Mouse (Mus musculus) ES-Bruce4 (cell line): ENCODE measurements around the gene Htr5b. TPM values are rescaled to one million over a fixed set of nuclear protein-coding genes. Genes with fewer than 3 reads are reported as not detected.

Experiments
- H3K27ac ChIP-seq: 2 replicates; pipeline ENCODE4 v1.5.1; 2012; ENCODE audit warnings: low read length, inconsistent platforms; ENCODE audit not compliant: insufficient read depth
- H3K27me3 ChIP-seq: 2 replicates; pipeline ENCODE4 v1.6.1; 2012; ENCODE audit warnings: mild to moderate bottlenecking, low read length, inconsistent platforms; ENCODE audit not compliant: control insufficient read depth, poor library complexity, insufficient read depth, severe bottlenecking
- H3K36me3 ChIP-seq: 2 replicates; pipeline ENCODE4 v1.6.1; 2012; ENCODE audit warnings: inconsistent platforms, mild to moderate bottlenecking, low read length, moderate library complexity; ENCODE audit not compliant: control insufficient read depth, poor library complexity, insufficient read depth, severe bottlenecking
- H3K4me1 ChIP-seq: one replicate; pipeline ENCODE4 v1.8.1; 2011; ENCODE audit warnings: low read length; ENCODE audit not compliant: control insufficient read depth, insufficient read depth
- H3K4me3 ChIP-seq: 2 replicates; pipeline ENCODE4 v1.5.1; 2011; ENCODE audit warnings: low read depth, mild to moderate bottlenecking, low read length
- H3K9ac ChIP-seq: 2 replicates; pipeline ENCODE4 v1.6.1; 2012; ENCODE audit warnings: low read depth, mild to moderate bottlenecking, inconsistent platforms; ENCODE audit not compliant: poor library complexity, severe bottlenecking
- H3K9me3 ChIP-seq: replicated peaks from 2 replicates; pipeline ENCODE4 v1.6.1; 2012; ENCODE audit warnings: mild to moderate bottlenecking, low read length, inconsistent platforms; ENCODE audit not compliant: control insufficient read depth, poor library complexity, insufficient read depth, severe bottlenecking
- CTCF ChIP-seq: IDR thresholded peaks from one replicate; pipeline ENCODE4 v1.8.1; 2011; ENCODE audit warnings: low read depth, low read length
- EP300 ChIP-seq: IDR thresholded peaks from 2 replicates; pipeline ENCODE4 v1.6.1; 2011; ENCODE audit warnings: low read depth, low read length; ENCODE audit not compliant: insufficient read depth
- POLR2A ChIP-seq: IDR thresholded peaks from one replicate; pipeline ENCODE4 v1.8.1; 2011; ENCODE audit warnings: low read length; ENCODE audit not compliant: insufficient read depth
- polyA plus RNA-seq: library from polyadenylated mRNA; stranded (reverse); fragments of >200 nt; gene quantifications from 2 replicates; pipeline ENCODE4 v1.2.4, GENCODE M21; 2011; ENCODE audit warnings: low read depth; ENCODE audit not compliant: missing spikeins, insufficient read depth, insufficient read length

Htr5b gene
- polyA plus RNA-seq, 1 experiment: not detected

GRCm38 (mm10) chr1:121479403-121479802 lies 48.9 kb downstream of the Htr5b start:
- TF ChIP-seq EP300 (no peak), CTCF (no peak), POLR2A (no peak)
- H3K9ac ChIP-seq: no peak overlapping the region
- no peak overlapping the region for H3K27ac ChIP-seq
- H3K4me3 ChIP-seq: no peak overlapping the region
- H3K4me1 ChIP-seq: no peaks in the 10 kb centered on the region
- H3K27me3 ChIP-seq: no peaks in the 10 kb centered on the region
- peaks cover 14% of the 10 kb centered on the region; the same call in 1 of the 2 replicates for H3K9me3 ChIP-seq
- H3K36me3 ChIP-seq: peaks cover 13% of the 10 kb centered on the region

- H3K4me3 ChIP-seq: no peak overlapping the region
- peaks cover 13% of the 10 kb centered on the region for H3K36me3 ChIP-seq
- no peak overlapping the region for H3K9ac ChIP-seq
- H3K4me1 ChIP-seq: no peaks in the 10 kb centered on the region
- no peak for TF ChIP-seq EP300
- no peak for TF ChIP-seq POLR2A
- TF ChIP-seq CTCF: no peak
- H3K9me3 ChIP-seq: peaks cover 14% of the 10 kb centered on the region; the same call in 1 of the 2 replicates
- no peak overlapping the region for H3K27ac ChIP-seq
- H3K27me3 ChIP-seq: no peaks in the 10 kb centered on the region
Observed at GRCm38 (mm10) chr1:121478284-121478980, 49.8 kb downstream of the Htr5b start.

GRCm38 (mm10) chr1:121477716-121478115 lies 50.5 kb downstream of the Htr5b start:
- Histone ChIP-seq H3K9me3 (peaks cover 9% of the 10 kb centered on the region; the same call in 1 of the 2 replicates), H3K27ac (no peak overlapping the region), H3K9ac (no peak overlapping the region), H3K36me3 (peaks cover 13% of the 10 kb centered on the region), H3K27me3 (no peaks in the 10 kb centered on the region), H3K4me3 (no peak overlapping the region), H3K4me1 (no peaks in the 10 kb centered on the region)
- TF ChIP-seq POLR2A (no peak), EP300 (no peak), CTCF (no peak)

- H3K9ac ChIP-seq: no peak overlapping the region
- no peaks in the 10 kb centered on the region; the same call in 1 of the 2 replicates for H3K36me3 ChIP-seq
- no peak for TF ChIP-seq POLR2A
- no peak for TF ChIP-seq CTCF
- no peak for TF ChIP-seq EP300
- no peak overlapping the region for H3K27ac ChIP-seq
- H3K4me3 ChIP-seq: no peak overlapping the region
- no peaks in the 10 kb centered on the region for H3K27me3 ChIP-seq
- H3K4me1 ChIP-seq: no peaks in the 10 kb centered on the region
- H3K9me3 ChIP-seq: no peaks in the 10 kb centered on the region
Observed at GRCm38 (mm10) chr1:121471503-121471902, 56.8 kb downstream of the Htr5b start.

GRCm38 (mm10) chr1:121468271-121468670 lies 60.0 kb downstream of the Htr5b start:
- H3K27me3 ChIP-seq: no peaks in the 10 kb centered on the region
- no peak overlapping the region for H3K4me3 ChIP-seq
- TF ChIP-seq CTCF (no peak), EP300 (no peak), POLR2A (no peak)
- no peak overlapping the region for H3K27ac ChIP-seq
- H3K9me3 ChIP-seq: no peaks in the 10 kb centered on the region
- no peaks in the 10 kb centered on the region for H3K36me3 ChIP-seq
- no peaks in the 10 kb centered on the region for H3K4me1 ChIP-seq
- no peak overlapping the region for H3K9ac ChIP-seq

- no peaks in the 10 kb centered on the region for H3K27me3 ChIP-seq
- no peak for TF ChIP-seq CTCF
- no peak for TF ChIP-seq EP300
- no peak for TF ChIP-seq POLR2A
- no peaks in the 10 kb centered on the region for H3K9me3 ChIP-seq
- peaks cover 4% of the 10 kb centered on the region for H3K4me1 ChIP-seq
- no peak overlapping the region for H3K4me3 ChIP-seq
- H3K36me3 ChIP-seq: peaks cover 3% of the 10 kb centered on the region
- H3K27ac ChIP-seq: no peak overlapping the region
- H3K9ac ChIP-seq: no peak overlapping the region
Observed at GRCm38 (mm10) chr1:121466276-121466675, 62.0 kb downstream of the Htr5b start.
